Mouse (Mus musculus): ENCODE measurements at regions not wholly inside any gene's neighbourhood (a gene's known extent, or its start where the extent isn't known, plus 50 kb on each side); places are given as distances from the start of the nearest gene placed in this dataset.

DNA sequence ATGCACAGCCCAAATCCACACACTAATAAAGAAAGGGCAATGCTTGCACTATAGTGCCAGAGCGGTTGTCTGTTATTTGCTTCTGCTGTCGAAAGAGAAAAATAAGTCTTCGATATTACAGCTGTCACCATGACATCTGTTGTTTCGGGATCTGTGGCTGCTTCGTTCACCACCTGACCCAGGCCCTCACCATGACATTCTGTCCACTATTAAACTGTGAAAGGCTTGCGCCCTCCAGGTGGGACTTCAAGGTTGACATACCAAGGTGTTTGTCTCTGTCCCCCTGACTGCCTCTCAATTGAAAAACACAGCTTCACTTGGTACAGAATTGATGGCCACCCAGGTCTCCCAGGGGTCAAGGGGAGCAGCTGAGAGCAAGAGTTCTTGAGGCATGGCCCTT, 635.1 kb downstream of the Lmo4 start:
- TF ChIP-seq CTCF (conservative IDR thresholded peaks at IDR 0.05; ENCODE audit: low read length) (no peak), NANOG (IDR thresholded peaks at IDR 0.05; ENCODE audit: borderline replicate concordance, low read length) (no peak), POU5F1 (IDR thresholded peaks at IDR 0.05; ENCODE audit: borderline replicate concordance, low read length) (no peak)
